Mouse (Mus musculus) ES-E14 (cell line): Measurements from ENCODE around the gene Chsy1. TPM values are rescaled to one million over a fixed set of nuclear protein-coding genes. Genes with fewer than 3 reads are reported as not detected.

Experiments used
- DNase-seq: peaks from one replicate; pipeline ENCODE4 v3.0.0-alpha.2; 2013; ENCODE audit warnings: low read depth, low spot score
- H3K27ac ChIP-seq: 2 replicates; pipeline ENCODE4 v1.5.1; 2012; ENCODE audit warnings: low read depth, mild to moderate bottlenecking, low read length, moderate library complexity, mixed read lengths; ENCODE audit not compliant: poor library complexity, insufficient read depth, severe bottlenecking
- H3K36me3 ChIP-seq: 2 replicates; pipeline ENCODE4 v1.6.1; 2012; ENCODE audit warnings: mild to moderate bottlenecking, low read length, moderate library complexity, mixed read lengths; ENCODE audit not compliant: control insufficient read depth, poor library complexity, insufficient read depth, severe bottlenecking
- H3K4me1 ChIP-seq, 2 experiments: fragments of 150-350 bp in 1 of 2; sonication (generic) in 1 of 2; 2 replicates each; pipeline ENCODE4 v1.6.1; 2012; ENCODE audit warnings: low read length in 2 of 2, mild to moderate bottlenecking in 1 of 2, mixed read lengths in 1 of 2; ENCODE audit not compliant: control insufficient read depth in 2 of 2, insufficient read depth in 2 of 2, poor library complexity in 1 of 2
- H3K4me3 ChIP-seq, 2 experiments: fragments of 150-350 bp in 1 of 2; sonication (generic) in 1 of 2; 2 replicates each; pipeline ENCODE4 v1.5.1; 2012; ENCODE audit warnings: low read length in 2 of 2, low read depth in 1 of 2, mild to moderate bottlenecking in 1 of 2, mixed read lengths in 1 of 2; ENCODE audit not compliant: insufficient read depth in 1 of 2, poor library complexity in 1 of 2, severe bottlenecking in 1 of 2
- H3K9ac ChIP-seq: 2 replicates; pipeline ENCODE4 v1.6.1; 2012; ENCODE audit warnings: low read depth, mild to moderate bottlenecking, low read length, mixed read lengths; ENCODE audit not compliant: poor library complexity, insufficient read depth, severe bottlenecking
- H3K9me3 ChIP-seq: fragments of 150-350 bp; sonication (generic); 2 replicates; pipeline ENCODE4 v1.6.1; 2012; ENCODE audit warnings: low read depth, mild to moderate bottlenecking, low read length; ENCODE audit not compliant: control insufficient read depth, insufficient read depth
- CHD2 ChIP-seq: IDR thresholded peaks from 2 replicates; pipeline ENCODE4 v1.6.1; 2014; ENCODE audit warnings: mild to moderate bottlenecking, low read depth, low read length, inconsistent platforms
- HCFC1 ChIP-seq: IDR thresholded peaks from 2 replicates; pipeline ENCODE4 v1.6.1; 2012; ENCODE audit warnings: low read length, inconsistent platforms, borderline replicate concordance; ENCODE audit not compliant: insufficient read depth
- MAFK ChIP-seq: IDR thresholded peaks from 2 replicates; pipeline ENCODE4 v1.6.1; 2014; ENCODE audit warnings: mild to moderate bottlenecking, low read depth, low read length, inconsistent platforms; ENCODE audit not compliant: insufficient read depth
- ZC3H11A ChIP-seq: IDR thresholded peaks from 2 replicates; pipeline ENCODE4 v1.6.1; 2012; ENCODE audit warnings: low read depth, mild to moderate bottlenecking, inconsistent platforms, low read length, borderline replicate concordance
- ZNF384 ChIP-seq: IDR thresholded peaks from 2 replicates; pipeline ENCODE4 v1.6.1; 2012; ENCODE audit warnings: low read depth, low read length, inconsistent platforms
- in situ Hi-C, 2 experiments: fragments of 600-800 bp; cut with MboI; formaldehyde crosslinking; loops; one replicate each; pipeline ENCODE4 v1.15.1; 2025; ENCODE audit warnings: low sequenced_read_pairs in 2 of 2, inconsistent platforms in 1 of 2; ENCODE audit not compliant: unreplicated experiment in 2 of 2
- total RNA-seq: library from RNA; depleted of rRNA; stranded (reverse); fragments of 300-350 nt; gene quantifications from 2 replicates; pipeline ENCODE4 v1.2.3, GENCODE M21; 2012

Gene Chsy1
- total RNA-seq, 1 experiment = 30.8 TPM

- TF ChIP-seq HCFC1 = no peak
- TF ChIP-seq CHD2 = no peak
- TF ChIP-seq ZC3H11A = no peak
- TF ChIP-seq MAFK = no peak
- TF ChIP-seq ZNF384 = no peak
- Histone ChIP-seq H3K4me3 (no peak overlapping the region), H3K4me1 (peaks cover 0 to 2% of the 10 kb centered on the region in 2 experiments; a peak in 1 of 4 replicates), H3K9me3 (no peaks in the 10 kb centered on the region), H3K27ac (no peak overlapping the region), H3K36me3 (peaks cover 2% of the 10 kb centered on the region; the same call in 1 of the 2 replicates), H3K9ac (no peak overlapping the region)
- DNase-seq = no peak
- in situ Hi-C loops = loop anchor here (25.0 kb wide), 2 partner anchors 191 to 541 kb away; no protein-coding TSS in a partner anchor
These were observed 11.5 kb downstream of the Chsy1 start for GRCm38 (mm10) chr7:66120702-66121396.

- H3K4me3 ChIP-seq = no peak overlapping the region
- H3K9ac ChIP-seq = no peak overlapping the region
- no peaks in the 10 kb centered on the region for H3K9me3 ChIP-seq
- H3K36me3 ChIP-seq = peaks cover 2% of the 10 kb centered on the region; the same call in 1 of the 2 replicates
- H3K27ac ChIP-seq = no peak overlapping the region
- no peak for DNase-seq
- TF ChIP-seq ZNF384 = no peak
- no peak for TF ChIP-seq MAFK
- TF ChIP-seq HCFC1 = no peak
- peaks cover 0 to 2% of the 10 kb centered on the region in 2 experiments; a peak in 1 of 4 replicates for H3K4me1 ChIP-seq
- in situ Hi-C loops = loop anchor here (25.0 kb wide), 2 partner anchors 188 to 538 kb away; no protein-coding TSS in a partner anchor
These were observed 15.2 kb downstream of the Chsy1 start for GRCm38 (mm10) chr7:66124551-66124968.

DNA sequence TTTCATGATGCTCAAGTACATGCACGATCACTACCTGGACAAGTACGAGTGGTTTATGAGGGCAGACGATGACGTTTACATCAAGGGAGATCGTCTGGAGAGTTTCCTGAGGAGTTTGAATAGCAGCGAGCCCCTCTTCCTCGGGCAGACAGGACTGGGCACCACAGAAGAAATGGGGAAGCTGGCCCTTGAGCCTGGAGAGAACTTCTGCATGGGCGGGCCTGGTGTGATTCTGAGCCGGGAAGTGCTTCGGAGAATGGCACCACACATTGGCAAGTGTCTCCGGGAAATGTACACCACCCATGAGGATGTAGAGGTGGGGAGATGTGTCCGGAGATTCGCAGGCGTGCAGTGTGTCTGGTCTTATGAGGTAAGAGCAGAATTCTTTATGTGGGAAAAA lies 16.1 kb downstream of the Chsy1 start:
- no peak for DNase-seq
- TF ChIP-seq MAFK = no peak
- no peak for TF ChIP-seq ZC3H11A
- no peak for TF ChIP-seq CHD2
- TF ChIP-seq ZNF384 = no peak
- no peak for TF ChIP-seq HCFC1
- Histone ChIP-seq H3K27ac (no peak overlapping the region), H3K36me3 (peaks cover 2% of the 10 kb centered on the region; the same call in 1 of the 2 replicates), H3K9ac (no peak overlapping the region), H3K4me3 (no peak overlapping the region), H3K4me1 (peaks cover 0 to 2% of the 10 kb centered on the region in 2 experiments; a peak in 1 of 4 replicates), H3K9me3 (no peaks in the 10 kb centered on the region)
- in situ Hi-C loops = no loop called here

GRCm38 (mm10) chr7:66127951-66128645 lies 18.8 kb downstream of the Chsy1 start:
- H3K4me1 ChIP-seq = no peaks in the 10 kb centered on the region; a peak in 1 of 4 replicates
- in situ Hi-C loops = no loop called here
- no peaks in the 10 kb centered on the region for H3K9me3 ChIP-seq
- no peak overlapping the region for H3K9ac ChIP-seq
- H3K4me3 ChIP-seq = no peak overlapping the region
- TF ChIP-seq MAFK = no peak
- no peak for TF ChIP-seq ZNF384
- TF ChIP-seq HCFC1 = no peak
- no peak for TF ChIP-seq CHD2
- TF ChIP-seq ZC3H11A = no peak
- no peak for DNase-seq
- peaks cover 2% of the 10 kb centered on the region; the same call in 1 of the 2 replicates for H3K36me3 ChIP-seq
- no peak overlapping the region for H3K27ac ChIP-seq
